In the genomic region with DNA sequence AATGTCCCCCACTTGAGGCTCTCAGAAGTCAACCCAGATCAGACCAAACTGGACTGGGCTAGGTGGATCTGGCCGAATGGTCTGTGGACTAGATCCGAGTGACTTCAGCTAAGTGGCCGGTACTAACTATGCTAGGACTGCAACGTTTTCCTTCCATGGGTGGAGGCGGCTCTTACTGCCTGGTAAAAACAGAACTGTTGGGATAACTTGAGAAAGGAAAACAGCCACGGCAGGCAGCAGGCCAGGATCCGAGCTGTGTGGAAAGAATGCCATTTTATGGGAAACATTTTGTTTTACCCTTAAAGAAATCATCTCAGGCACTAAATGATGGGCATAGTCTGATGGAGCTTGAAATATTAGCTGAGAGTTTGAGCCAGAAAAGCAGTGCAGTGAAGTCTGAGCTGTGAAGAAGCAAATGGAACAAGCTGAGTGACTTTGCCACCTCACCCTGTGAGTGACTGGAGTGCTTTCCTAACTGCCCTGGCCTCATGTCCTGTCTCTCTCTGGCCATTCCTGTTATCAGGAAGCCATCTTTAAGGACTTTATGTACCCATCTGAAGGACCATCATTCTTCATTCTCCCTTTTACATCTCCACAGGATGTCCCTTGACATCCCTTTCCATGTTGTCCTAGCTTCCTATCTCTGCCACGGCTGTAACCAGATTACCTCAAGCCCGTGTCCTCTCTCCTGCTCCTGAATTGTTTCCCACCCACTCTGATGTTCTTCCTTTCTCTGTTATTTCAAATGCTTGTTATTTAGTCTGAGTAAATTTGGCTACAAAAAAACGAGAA, we compare ENCODE assay signal across 10 mouse cellular contexts.
DNase-seq lines count a peak whose midpoint lies in the region; ATAC-seq and TF ChIP-seq lines count a peak whose summit lies in the region.
"Had no signal": no experiment of that assay in that cellular context is flagged by ENCODE, and none has a peak within 500 bp of the region (broad histone marks: within the 10 kb centered on the region; RNA-seq: fewer than 3 reads in every experiment).

No protein-coding gene starts in this region.

- H3K4me3 ChIP-seq in liver, postnatal 0 days (ENCODE audit: low read depth, low read length), result no peak overlapping the region
- H3K4me3 ChIP-seq in liver, embryonic 11.5 days (ENCODE audit: low read depth, low read length), result no peak overlapping the region
- peak overlapping the region; percentile 72 for H3K4me3 ChIP-seq in heart, embryonic 10.5 days
- H3K4me3 ChIP-seq in neural tube, embryonic 14.5 days (ENCODE audit: low read depth, low read length), result no peak overlapping the region
- H3K4me3 ChIP-seq: erythroblast, embryonic 14.5 days had no signal

- no peak for ATAC-seq in liver, postnatal 0 days
- ATAC-seq in liver, embryonic 11.5 days (replicated peaks; ENCODE audit: low FRiP score), result no peak
- ATAC-seq in neural tube, embryonic 14.5 days (ENCODE audit: low read depth), result no peak
- no peak for ATAC-seq in cerebellum, adult (ENCODE audit: insufficient number of reproducible peaks, low FRiP score, low TSS enrichment)

- no peak for DNase-seq in liver, postnatal 0 days
- no peak for DNase-seq in liver, embryonic 11.5 days (ENCODE audit: low spot score)
- DNase-seq in heart, embryonic 10.5 days (ENCODE audit: low spot score), result no peak
- peak; percentile 56 for DNase-seq in kidney, adult 9 months
- no peak for DNase-seq in gastrocnemius, adult 18-20 months (ENCODE audit: low spot score)
- no peak for DNase-seq in spleen, postnatal 10 days (ENCODE audit: low spot score in 2 of 2)

- no peak for TF ChIP-seq EP300 in liver, postnatal 0 days (IDR thresholded peaks at IDR 0.05; ENCODE audit: low read depth)

- peaks cover 29% of the 10 kb centered on the region for H3K4me1 ChIP-seq in liver, postnatal 0 days (ENCODE audit: insufficient read depth)
- peaks cover 14% of the 10 kb centered on the region for H3K4me1 ChIP-seq in liver, embryonic 11.5 days (replicated peaks; ENCODE audit: control insufficient read depth, insufficient read depth, low read length)
- H3K4me1 ChIP-seq in heart, embryonic 10.5 days, result peaks cover 66% of the 10 kb centered on the region
- 0 out of 2 replicates have a peak, but pooled peaks cover 3% of the 10 kb centered on the region for H3K4me1 ChIP-seq in neural tube, embryonic 14.5 days (ENCODE audit: control insufficient read depth, insufficient read depth, low read length)

- H3K9me3 ChIP-seq in liver, postnatal 0 days (ENCODE audit: low read length), result no peaks in the 10 kb centered on the region
- no peaks in the 10 kb centered on the region for H3K9me3 ChIP-seq in liver, embryonic 11.5 days (ENCODE audit: control insufficient read depth, low read length)
- H3K9me3 ChIP-seq in heart, embryonic 10.5 days, result no peaks in the 10 kb centered on the region
- H3K9me3 ChIP-seq in neural tube, embryonic 14.5 days (ENCODE audit: control insufficient read depth, low read length), result no peaks in the 10 kb centered on the region

- peaks cover 14% of the 10 kb centered on the region for H3K36me3 ChIP-seq in liver, postnatal 0 days (replicated peaks; ENCODE audit: insufficient read depth, low read length)
- no peaks in the 10 kb centered on the region for H3K36me3 ChIP-seq in liver, embryonic 11.5 days (ENCODE audit: control insufficient read depth, insufficient read depth, low read length)
- peaks cover 13% of the 10 kb centered on the region; the same call in 1 of the 2 replicates for H3K36me3 ChIP-seq in heart, embryonic 10.5 days
- H3K36me3 ChIP-seq in neural tube, embryonic 14.5 days (ENCODE audit: control insufficient read depth, insufficient read depth, low read length), result no peaks in the 10 kb centered on the region

- H3K27ac ChIP-seq in liver, postnatal 0 days (ENCODE audit: low read depth), result 0 out of 2 replicates have a peak overlapping the region, but pooled peaks have one; percentile 22
- no peak overlapping the region for H3K27ac ChIP-seq in liver, embryonic 11.5 days (ENCODE audit: low read depth, low read length)
- H3K27ac ChIP-seq in heart, embryonic 10.5 days, result peak overlapping the region; percentile 95
- no peak overlapping the region for H3K27ac ChIP-seq in neural tube, embryonic 14.5 days (ENCODE audit: low read depth, low read length)
- H3K27ac ChIP-seq: liver, embryonic 14.5 days had no signal

- TF ChIP-seq CTCF in liver, postnatal 0 days (IDR thresholded peaks at IDR 0.05; ENCODE audit: low read depth), result no peak

- 75% methylated on average over 10 of the region's 10 CpGs for WGBS in liver, postnatal 0 days (ENCODE audit: insufficient replicate concordance)
- 81% methylated on average over 10 of the region's 10 CpGs for WGBS in liver, embryonic 11.5 days
- 60% methylated on average over 10 of the region's 10 CpGs for WGBS in heart, embryonic 10.5 days
- WGBS in neural tube, embryonic 14.5 days, result 61% methylated on average over 10 of the region's 10 CpGs

- no peaks in the 10 kb centered on the region for H3K27me3 ChIP-seq in liver, postnatal 0 days (ENCODE audit: insufficient read depth, low read length)
- no peaks in the 10 kb centered on the region for H3K27me3 ChIP-seq in liver, embryonic 11.5 days (replicated peaks; ENCODE audit: control insufficient read depth, insufficient read depth, low read length)
- no peaks in the 10 kb centered on the region for H3K27me3 ChIP-seq in heart, embryonic 10.5 days (ENCODE audit: insufficient read depth, poor library complexity, severe bottlenecking)
- H3K27me3 ChIP-seq in neural tube, embryonic 14.5 days (ENCODE audit: control insufficient read depth, insufficient read depth, low read length), result no peaks in the 10 kb centered on the region

- H3K4me2 ChIP-seq in liver, postnatal 0 days (ENCODE audit: low read depth, low read length), result 0 out of 2 replicates have a peak overlapping the region, but pooled peaks have one; percentile 96
- H3K4me2 ChIP-seq in liver, embryonic 11.5 days, result no peak overlapping the region
- H3K4me2 ChIP-seq in neural tube, embryonic 14.5 days (ENCODE audit: low read depth, low read length), result peak overlapping the region; percentile 78

- no peak overlapping the region for H3K9ac ChIP-seq in liver, postnatal 0 days (replicated peaks)
- no peak overlapping the region for H3K9ac ChIP-seq in liver, embryonic 11.5 days (ENCODE audit: low read depth, low read length)
- no peak overlapping the region for H3K9ac ChIP-seq in neural tube, embryonic 14.5 days (replicated peaks; ENCODE audit: low read depth, low read length)
- H3K9ac ChIP-seq: liver, embryonic 14.5 days had no signal

Comparison
In these comparisons a context has a peak if more than half of its experiments do, and no peak if none do; other contexts are left out.
1. H3K27ac ChIP-seq: peak in liver, postnatal 0 days (single experiment) and heart, embryonic 10.5 days (single experiment); none in liver, embryonic 11.5 days (single experiment) and neural tube, embryonic 14.5 days (single experiment).